Mouse (Mus musculus): ENCODE results near the gene Krtap9-5. TPM values are rescaled to one million over a fixed set of nuclear protein-coding genes. Genes with fewer than 3 reads are reported as not detected.

The Krtap9-5 gene
- not detected for total RNA-seq (2021)
- long read RNA-seq, result 0 reads

- no peak for DNase-seq (ENCODE audit: low spot score in 2 of 2)
Observed at GRCm38 (mm10) chr11:99948175-99948574, at the start of gene Krtap9-5. Krtap9-5 (plus strand) TSS chr11:99948475.

GRCm38 (mm10) chr11:99907620-99908019 lies 40.7 kb upstream of the Krtap9-5 start, which contains the start of gene Krtap31-1:
Krtap31-1 (plus strand) TSS chr11:99907920.
- no peak for DNase-seq (ENCODE audit: low spot score in 2 of 2)

- no peak for DNase-seq (ENCODE audit: low spot score in 2 of 2)
Observed at GRCm38 (mm10) chr11:99914451-99914850, 33.8 kb upstream of the Krtap9-5 start, which contains the start of gene Gm11565. Gm11565 (plus strand) TSS chr11:99914751.

- DNase-seq (ENCODE audit: low spot score in 2 of 2), result no peak
Observed at GRCm38 (mm10) chr11:99935991-99936390, 12.3 kb upstream of the Krtap9-5 start, which contains the start of gene Krtap31-2. Krtap31-2 (plus strand) TSS chr11:99936291.

- no peak for DNase-seq (ENCODE audit: low spot score in 2 of 2)
Observed at GRCm38 (mm10) chr11:99937751-99938264, 10.5 kb upstream of the Krtap9-5 start.

- no peak for DNase-seq (ENCODE audit: low spot score in 2 of 2)
Observed at GRCm38 (mm10) chr11:99964213-99964612, 15.9 kb downstream of the Krtap9-5 start.

GRCm38 (mm10) chr11:99965961-99966360 lies 17.7 kb downstream of the Krtap9-5 start:
- no peak for DNase-seq (ENCODE audit: low spot score in 2 of 2)

GRCm38 (mm10) chr11:99978953-99979352 lies 30.7 kb downstream of the Krtap9-5 start, which contains the start of gene Krtap29-1:
Krtap29-1 (minus strand) TSS chr11:99979053.
- DNase-seq (ENCODE audit: low spot score in 2 of 2), result no peak

- DNase-seq (ENCODE audit: low spot score in 2 of 2), result no peak
Observed at GRCm38 (mm10) chr11:99982731-99983130, 34.5 kb downstream of the Krtap9-5 start.

GRCm38 (mm10) chr11:99983442-99983841 lies 35.2 kb downstream of the Krtap9-5 start:
- no peak for DNase-seq (ENCODE audit: low spot score in 2 of 2)

GRCm38 (mm10) chr11:99985291-99986092 lies 37.2 kb downstream of the Krtap9-5 start:
- DNase-seq (ENCODE audit: low spot score in 2 of 2), result peak; percentile 20 to 30

- no peak for DNase-seq (ENCODE audit: low spot score in 2 of 2)
Observed at GRCm38 (mm10) chr11:99986180-99986647, 37.9 kb downstream of the Krtap9-5 start, which contains the start of gene Krtap16-1. Krtap16-1 (minus strand) TSS chr11:99986597.

- no peak for DNase-seq (ENCODE audit: low spot score in 2 of 2)
Observed at GRCm38 (mm10) chr11:99988530-99988929, 40.3 kb downstream of the Krtap9-5 start.

- DNase-seq (ENCODE audit: low spot score in 2 of 2), result no peak
Observed at GRCm38 (mm10) chr11:99989881-99990405, 41.7 kb downstream of the Krtap9-5 start.

- no peak for DNase-seq (ENCODE audit: low spot score in 2 of 2)
Observed at GRCm38 (mm10) chr11:99990571-99990970, 42.3 kb downstream of the Krtap9-5 start.

- DNase-seq (ENCODE audit: low spot score in 2 of 2), result no peak
Observed at GRCm38 (mm10) chr11:99993620-99994383, 45.5 kb downstream of the Krtap9-5 start, which contains the start of gene Krtap17-1. Krtap17-1 (minus strand) TSS chr11:99993994.

- DNase-seq (ENCODE audit: low spot score in 2 of 2), result no peak
Observed at GRCm38 (mm10) chr11:99994384-99994661, 46.0 kb downstream of the Krtap9-5 start.

- DNase-seq (ENCODE audit: low spot score in 2 of 2), result no peak
Observed at GRCm38 (mm10) chr11:99999091-99999490, 50.8 kb downstream of the Krtap9-5 start.

Measured in layer of hippocampus, adult 18-20 months (tissue).